ENCODE assay signal across 9 mouse cellular contexts in the genomic region with DNA sequence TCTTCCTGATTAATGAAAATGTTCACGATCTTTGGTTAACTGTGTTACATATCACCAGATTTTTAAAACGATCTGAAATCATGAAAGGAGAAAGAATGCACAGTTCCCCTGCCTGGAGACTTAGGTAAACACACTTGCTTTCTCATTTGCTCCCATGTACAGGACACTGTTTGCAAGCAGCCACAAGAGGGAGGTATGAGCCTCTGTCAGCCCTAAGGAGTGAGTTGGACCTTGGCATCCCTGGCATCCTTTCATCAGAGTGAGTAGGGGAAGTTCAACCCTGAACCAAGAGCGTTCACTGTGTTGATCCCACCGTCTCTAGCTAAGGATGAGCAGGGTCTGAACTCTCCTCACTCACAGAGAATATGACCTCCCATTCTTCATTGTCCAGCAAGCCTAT. TPM values are rescaled to one million over a fixed set of nuclear protein-coding genes. Genes with fewer than 3 reads are reported as not detected.
DNase-seq lines count a peak whose midpoint lies in the region; ATAC-seq and TF ChIP-seq lines count a peak whose summit lies in the region.
"Had no signal": no experiment of that assay in that cellular context is flagged by ENCODE, and none has a peak within 500 bp of the region (broad histone marks: within the 10 kb centered on the region; RNA-seq: fewer than 3 reads in every experiment).

No protein-coding gene starts in this region.

- no peaks in the 10 kb centered on the region for H3K36me3 ChIP-seq in lung, embryonic 15.5 days
- H3K36me3 ChIP-seq: embryonic facial prominence, embryonic 15.5 days had no signal

- CTCF ChIA-PET in Patski (lab: Charles Lee): no interaction called here

- no peak overlapping the region for H3K9ac ChIP-seq in lung, embryonic 15.5 days
- H3K9ac ChIP-seq: embryonic facial prominence, embryonic 15.5 days had no signal

- 38% methylated on average over 4 of the region's 4 CpGs for WGBS in lung, embryonic 15.5 days

- H3K27me3 ChIP-seq in Patski: peaks cover 3% of the 10 kb centered on the region
- no peaks in the 10 kb centered on the region for H3K27me3 ChIP-seq in lung, embryonic 15.5 days
- H3K27me3 ChIP-seq: embryonic facial prominence, embryonic 15.5 days had no signal

- peaks cover 10% of the 10 kb centered on the region for H3K4me1 ChIP-seq in lung, embryonic 15.5 days

- peak in 1 of 2 experiments; percentile 31 for DNase-seq in left cerebral cortex, adult 2 months (ENCODE audit: extremely low spot score in 1 of 2, low spot score in 2 of 2)
- no peak for DNase-seq in left cerebral cortex, postnatal 36 days (ENCODE audit: low spot score in 2 of 2)
- no peak for DNase-seq in Patski (ENCODE audit: low read depth, low spot score)
- DNase-seq in embryo, embryonic 10.5 days (ENCODE audit: low spot score): peak; percentile 56
- no peak for DNase-seq in natural killer cell, adult 2 months (ENCODE audit: low spot score in 2 of 2)
- DNase-seq in layer of hippocampus, adult 9-10 months (ENCODE audit: low spot score): no peak

- TF ChIP-seq CTCF in left cerebral cortex, adult 2 months (IDR thresholded peaks at IDR 0.05): peak; percentile 72
- TF ChIP-seq CTCF in Patski (IDR thresholded peaks at IDR 0.05): peak; percentile 67

- peak; percentile 57 for ATAC-seq in Patski
- peak; percentile 49; the same call in 1 of the 2 replicates for ATAC-seq in lung, embryonic 15.5 days (ENCODE audit: borderline replicate concordance, extremely low read depth, low FRiP score, low TSS enrichment)

- no peak overlapping the region for H3K4me3 ChIP-seq in left cerebral cortex, adult 2 months
- H3K4me3 ChIP-seq in lung, embryonic 15.5 days: no peak overlapping the region
- H3K4me3 ChIP-seq: embryonic facial prominence, embryonic 15.5 days had no signal

- no peaks in the 10 kb centered on the region for H3K9me3 ChIP-seq in lung, embryonic 15.5 days
- H3K9me3 ChIP-seq: embryonic facial prominence, embryonic 15.5 days had no signal

- H3K4me2 ChIP-seq in lung, embryonic 15.5 days: no peak overlapping the region
- H3K4me2 ChIP-seq: embryonic facial prominence, embryonic 15.5 days had no signal

- no peak overlapping the region for H3K27ac ChIP-seq in left cerebral cortex, adult 2 months
- H3K27ac ChIP-seq in lung, embryonic 15.5 days: no peak overlapping the region
- H3K27ac ChIP-seq: embryonic facial prominence, embryonic 15.5 days had no signal

- POLR2A ChIA-PET in Patski (lab: Charles Lee): no interaction called here

- intact Hi-C loops in left cerebral cortex, adult 2 months (cut with DNase I): loop anchor here (2.0 to 10.0 kb wide), 3 partner anchors 86 to 313 kb away; no protein-coding TSS in a partner anchor
- intact Hi-C loops in left cerebral cortex, postnatal 36 days (cut with DNase I): loop anchor here (5.0 kb wide), 2 partner anchors 86 to 201 kb away; no protein-coding TSS in a partner anchor

- in situ Hi-C loops in Patski (cut with MboI; ENCODE audit: low pct_unique_long_range_greater_than_20kb): loop anchor here (5.0 to 10.0 kb wide), 2 partner anchors 206 to 313 kb away; no protein-coding TSS in a partner anchor

RNA-seq across cellular contexts. Expression of gene Sparcl1, which starts 18.0 kb away (rescaled TPM):
- 1,000 to 10,000 TPM; 1,525 to 1,546 TPM for total RNA-seq in left cerebral cortex, adult 2 months (2021)
- 1,000 to 10,000 TPM; 1,441 to 1,623 TPM for total RNA-seq in left cerebral cortex, postnatal 36 days (2021)
- not detected for polyA plus RNA-seq in Patski (2021)
- polyA plus RNA-seq in lung, embryonic 15.5 days (2015; fragmentation: Nextera tagmentation; extraction: Ambion mirVana): 343 and 369 TPM in 2 replicates

RNA-seq across cellular contexts. Expression of gene Dspp, which starts 39.0 kb away (rescaled TPM):
- under 1 TPM; 0.07 to 0.09 TPM for total RNA-seq in left cerebral cortex, adult 2 months (2021)
- total RNA-seq in left cerebral cortex, postnatal 36 days (2021): under 1 TPM in 1 of 2 experiments, not detected in 1; 0.07 TPM
- polyA plus RNA-seq in Patski (2021): not detected
- polyA plus RNA-seq in lung, embryonic 15.5 days (2015; fragmentation: Nextera tagmentation; extraction: Ambion mirVana): 0.04 TPM in 1 of 2 replicates, not detected in the other
- polyA plus RNA-seq: embryonic facial prominence, embryonic 15.5 days; limb, embryonic 14.5 days had no signal

RNA-seq across cellular contexts. Expression of gene Gm17660, which starts 54.1 kb away (rescaled TPM):
- not detected for total RNA-seq in left cerebral cortex, adult 2 months (2021)
- 1 to 10 TPM in 1 of 2 experiments, not detected in 1; 1.0 TPM for total RNA-seq in left cerebral cortex, postnatal 36 days (2021)
- polyA plus RNA-seq in Patski (2021): not detected
- 0.42 TPM in 1 of 2 replicates, not detected in the other for polyA plus RNA-seq in lung, embryonic 15.5 days (2015; fragmentation: Nextera tagmentation; extraction: Ambion mirVana)
- polyA plus RNA-seq: limb, embryonic 14.5 days had no signal
